Mouse (Mus musculus) gastrocnemius, postnatal 25 days (tissue): ENCODE data around the gene Memo1. TPM values are rescaled to one million over a fixed set of nuclear protein-coding genes. Genes with fewer than 3 reads are reported as not detected.

Experiments
- DNase-seq: peaks from one replicate; pipeline ENCODE4 v3.0.0; 2022
- total RNA-seq, 2 experiments: library from RNA; stranded (reverse); gene quantifications; 1 replicate in 1 of 2; 2 replicates in 1 of 2; pipeline ENCODE4 v1.2.3; 2021

Memo1 gene
- total RNA-seq, 2 experiments from 2014 or later = 50.8 to 58.1 TPM

GRCm38 (mm10) chr17:74294426-74295025 is 795 bp downstream of the Memo1 start:
- DNase-seq = peak; percentile 90

GRCm38 (mm10) chr17:74293687-74294425 is 1.5 kb downstream of the Memo1 start:
- no peak for DNase-seq

GRCm38 (mm10) chr17:74291640-74292361 is 3.5 kb downstream of the Memo1 start:
- DNase-seq = no peak

- DNase-seq = no peak
Observed at GRCm38 (mm10) chr17:74290869-74291268, 4.5 kb downstream of the Memo1 start.

- no peak for DNase-seq
Observed at GRCm38 (mm10) chr17:74290198-74290597, 5.1 kb downstream of the Memo1 start.

GRCm38 (mm10) chr17:74288626-74289025 is 6.7 kb downstream of the Memo1 start:
- DNase-seq = no peak

- DNase-seq = no peak
Observed at GRCm38 (mm10) chr17:74286140-74286730, 9.1 kb downstream of the Memo1 start.

- DNase-seq = no peak
Observed at GRCm38 (mm10) chr17:74285730-74286129, 9.6 kb downstream of the Memo1 start.

- DNase-seq = no peak
Observed at GRCm38 (mm10) chr17:74284397-74285115, 10.8 kb downstream of the Memo1 start.

- no peak for DNase-seq
Observed at GRCm38 (mm10) chr17:74282024-74282423, 13.3 kb downstream of the Memo1 start.

GRCm38 (mm10) chr17:74278966-74279869 is 16.1 kb downstream of the Memo1 start:
- no peak for DNase-seq

- DNase-seq = no peak
Observed at GRCm38 (mm10) chr17:74274471-74274870, 20.9 kb downstream of the Memo1 start.

GRCm38 (mm10) chr17:74272683-74273205 is 22.6 kb downstream of the Memo1 start:
- DNase-seq = no peak

- DNase-seq = no peak
Observed at GRCm38 (mm10) chr17:74271541-74272268, 23.6 kb downstream of the Memo1 start.

- DNase-seq = no peak
Observed at GRCm38 (mm10) chr17:74270205-74270604, 25.1 kb downstream of the Memo1 start.

- no peak for DNase-seq
Observed at GRCm38 (mm10) chr17:74267415-74268180, 27.7 kb downstream of the Memo1 start.

GRCm38 (mm10) chr17:74265636-74266035 is 29.7 kb downstream of the Memo1 start:
- no peak for DNase-seq

GRCm38 (mm10) chr17:74265156-74265505 is 30.2 kb downstream of the Memo1 start:
- DNase-seq = peak; percentile 10
